Mouse (Mus musculus): ENCODE measurements around the gene Ipo9. TPM values are rescaled to one million over a fixed set of nuclear protein-coding genes. Genes with fewer than 3 reads are reported as not detected.

The Ipo9 gene
- total and polyA plus RNA-seq, 3 experiments = 33.7 to 58.3 (median 38.3) TPM

- Histone ChIP-seq H3K27ac (ENCODE audit: insufficient read depth, low read depth) (no peak overlapping the region), H3K9me3 (replicated peaks; ENCODE audit: low read length) (no peaks in the 10 kb centered on the region), H3K36me3 (replicated peaks in 1 of 2; ENCODE audit: control insufficient read depth in 1 of 2, insufficient read depth in 1 of 2, low read length in 1 of 2) (no peaks in the 10 kb centered on the region), H3K79me2 (replicated peaks; ENCODE audit: control insufficient read depth, extremely low read depth, insufficient read depth, poor library complexity, severe bottlenecking) (no peaks in the 10 kb centered on the region), H3K9ac (ENCODE audit: insufficient read depth, low read depth) (no peak overlapping the region), H3K27me3 (replicated peaks) (peaks cover 5% of the 10 kb centered on the region), H3K4me1 (ENCODE audit: control insufficient read depth in 1 of 2, insufficient read depth in 2 of 2) (0 out of 4 replicates have a peak, but pooled peaks cover 3 to 4% of the 10 kb centered on the region in 2 experiments), H3K4me2 (ENCODE audit: insufficient read depth, low read depth, poor library complexity, severe bottlenecking) (no peak overlapping the region), H3K4me3 (replicated peaks in 1 of 3; ENCODE audit: low read depth in 2 of 3, low read length in 2 of 3, poor library complexity in 1 of 3) (no peak overlapping the region)
- in situ Hi-C loops (cut with MboI; ENCODE audit: low pct_ligation_motif_present, low pct_unique_long_range_greater_than_20kb, low sequenced_read_pairs) (loop anchor here (25.0 kb wide), 1 partner anchor 213 kb away; no protein-coding TSS in a partner anchor), dilution Hi-C loops (cut with MboI; ENCODE audit: extremely low pct_ligation_motif_present, extremely low pct_unique_long_range_greater_than_20kb, low sequenced_read_pairs) (no loop called here)
- TF ChIP-seq ZKSCAN1 (IDR thresholded peaks at IDR 0.05; ENCODE audit: borderline replicate concordance, low read depth, low read length) = no peak
- TF ChIP-seq TBP (conservative IDR thresholded peaks at IDR 0.05; ENCODE audit: low read depth, low read length) = no peak
- TF ChIP-seq RAD21 (IDR thresholded peaks at IDR 0.05; ENCODE audit: low read depth, low read length) = no peak
- no peak for TF ChIP-seq ZNF384 (IDR thresholded peaks at IDR 0.05; ENCODE audit: low read depth, low read length)
- TF ChIP-seq CHD2 (IDR thresholded peaks at IDR 0.05; ENCODE audit: low read length) = no peak
- no peak for TF ChIP-seq POLR2AphosphoS2 (IDR thresholded peaks at IDR 0.05; ENCODE audit: low read depth, low read length)
- no peak for TF ChIP-seq JUND (conservative IDR thresholded peaks at IDR 0.05; ENCODE audit: low read depth, low read length)
- no peak for TF ChIP-seq GABPA (IDR thresholded peaks at IDR 0.05; ENCODE audit: insufficient replicate concordance, low read depth, low read length)
- no peak for TF ChIP-seq MXI1 (IDR thresholded peaks at IDR 0.05; ENCODE audit: low read depth, low read length)
- no peak for TF ChIP-seq EP300 (IDR thresholded peaks at IDR 0.05; ENCODE audit: low read length)
- no peak for TF ChIP-seq BHLHE40 (IDR thresholded peaks at IDR 0.05; ENCODE audit: low read depth, low read length)
- no peak for TF ChIP-seq JUN (IDR thresholded peaks at IDR 0.05; ENCODE audit: insufficient read depth, low read depth, low read length)
- no peak for DNase-seq (ENCODE audit: extremely low read depth)
Observed at GRCm38 (mm10) chr1:135448940-135449339, 18.6 kb upstream of the Ipo9 start.

- Histone ChIP-seq H3K4me1 (ENCODE audit: control insufficient read depth in 1 of 2, insufficient read depth in 2 of 2) (no peaks in the 10 kb centered on the region), H3K27ac (ENCODE audit: insufficient read depth, low read depth) (no peak overlapping the region), H3K79me2 (replicated peaks; ENCODE audit: control insufficient read depth, extremely low read depth, insufficient read depth, poor library complexity, severe bottlenecking) (no peaks in the 10 kb centered on the region), H3K9me3 (replicated peaks; ENCODE audit: low read length) (no peaks in the 10 kb centered on the region), H3K4me2 (ENCODE audit: insufficient read depth, low read depth, poor library complexity, severe bottlenecking) (no peak overlapping the region), H3K27me3 (replicated peaks) (no peaks in the 10 kb centered on the region), H3K4me3 (replicated peaks in 1 of 3; ENCODE audit: low read depth in 2 of 3, low read length in 2 of 3, poor library complexity in 1 of 3) (no peak overlapping the region), H3K9ac (ENCODE audit: insufficient read depth, low read depth) (no peak overlapping the region), H3K36me3 (replicated peaks in 1 of 2; ENCODE audit: control insufficient read depth in 1 of 2, insufficient read depth in 1 of 2, low read length in 1 of 2) (no peaks in the 10 kb centered on the region)
- dilution Hi-C loops (cut with MboI; ENCODE audit: extremely low pct_ligation_motif_present, extremely low pct_unique_long_range_greater_than_20kb, low sequenced_read_pairs) = no loop called here
- in situ Hi-C loops (cut with MboI; ENCODE audit: low pct_ligation_motif_present, low pct_unique_long_range_greater_than_20kb, low sequenced_read_pairs) = loop anchor here (25.0 kb wide), 1 partner anchor 219 kb away; no protein-coding TSS in a partner anchor
- TF ChIP-seq CTCF (conservative IDR thresholded peaks at IDR 0.05 in 1 of 2, IDR thresholded peaks at IDR 0.05 in 1 of 2; ENCODE audit: low read depth in 2 of 2, low read length in 2 of 2) (no peak), JUN (IDR thresholded peaks at IDR 0.05; ENCODE audit: insufficient read depth, low read depth, low read length) (no peak), NRF1 (IDR thresholded peaks at IDR 0.05; ENCODE audit: low read depth, low read length) (no peak)
- DNase-seq (ENCODE audit: extremely low read depth) = no peak
Observed at GRCm38 (mm10) chr1:135443506-135443905, 13.2 kb upstream of the Ipo9 start.

GRCm38 (mm10) chr1:135441861-135442260, 11.6 kb upstream of the Ipo9 start:
- dilution Hi-C loops (cut with MboI; ENCODE audit: extremely low pct_ligation_motif_present, extremely low pct_unique_long_range_greater_than_20kb, low sequenced_read_pairs) (no loop called here), in situ Hi-C loops (cut with MboI; ENCODE audit: low pct_ligation_motif_present, low pct_unique_long_range_greater_than_20kb, low sequenced_read_pairs) (loop anchor here (25.0 kb wide), 1 partner anchor 220 kb away; no protein-coding TSS in a partner anchor)
- Histone ChIP-seq H3K4me1 (ENCODE audit: control insufficient read depth in 1 of 2, insufficient read depth in 2 of 2) (no peaks in the 10 kb centered on the region), H3K27me3 (replicated peaks) (peaks cover 3% of the 10 kb centered on the region), H3K4me3 (replicated peaks in 1 of 3; ENCODE audit: low read depth in 2 of 3, low read length in 2 of 3, poor library complexity in 1 of 3) (no peak overlapping the region), H3K9ac (ENCODE audit: insufficient read depth, low read depth) (no peak overlapping the region), H3K27ac (ENCODE audit: insufficient read depth, low read depth) (no peak overlapping the region), H3K9me3 (replicated peaks; ENCODE audit: low read length) (no peaks in the 10 kb centered on the region), H3K36me3 (replicated peaks in 1 of 2; ENCODE audit: control insufficient read depth in 1 of 2, insufficient read depth in 1 of 2, low read length in 1 of 2) (no peaks in the 10 kb centered on the region), H3K4me2 (ENCODE audit: insufficient read depth, low read depth, poor library complexity, severe bottlenecking) (no peak overlapping the region), H3K79me2 (replicated peaks; ENCODE audit: control insufficient read depth, extremely low read depth, insufficient read depth, poor library complexity, severe bottlenecking) (no peaks in the 10 kb centered on the region)
- TF ChIP-seq NELFE (IDR thresholded peaks at IDR 0.05; ENCODE audit: low read depth, low read length) (no peak), MAFK (IDR thresholded peaks at IDR 0.05; ENCODE audit: insufficient replicate concordance, low read length) (no peak), TCF12 (IDR thresholded peaks at IDR 0.05; ENCODE audit: low read depth, low read length) (no peak), USF1 (IDR thresholded peaks at IDR 0.05; ENCODE audit: low read depth, low read length) (no peak), ZMIZ1 (IDR thresholded peaks at IDR 0.05; ENCODE audit: low read depth, low read length) (no peak), PAX5 (IDR thresholded peaks at IDR 0.05; ENCODE audit: low read length) (no peak), MEF2A (IDR thresholded peaks at IDR 0.05; ENCODE audit: borderline replicate concordance, low read depth, low read length) (no peak), TBP (conservative IDR thresholded peaks at IDR 0.05; ENCODE audit: low read depth, low read length) (no peak)
- no peak for DNase-seq (ENCODE audit: extremely low read depth)
